Mouse (Mus musculus) embryonic stem cell, embryonic (primary cell): ENCODE data around the gene Grap2.

Source experiments
- CTCF ChIA-PET, 4 experiments: fragments of 300-600 bp in 2 of 4; fragments of 350-600 bp in 2 of 4; sonication (Branson Sonifier 250); formaldehyde crosslinking; loops; one replicate each; lab custom pipeline; 2022; ENCODE audit warnings: inconsistent platforms in 2 of 4; lab: Charles Lee
- POLR2A ChIA-PET, 4 experiments: fragments of 300-600 bp in 2 of 4; fragments of 350-600 bp in 2 of 4; sonication (Branson Sonifier 250); formaldehyde crosslinking; loops; one replicate each; lab custom pipeline; 2022; ENCODE audit warnings: antibody characterized with exemption in 4 of 4, inconsistent platforms in 1 of 4; lab: Charles Lee

The Grap2 gene

DNA sequence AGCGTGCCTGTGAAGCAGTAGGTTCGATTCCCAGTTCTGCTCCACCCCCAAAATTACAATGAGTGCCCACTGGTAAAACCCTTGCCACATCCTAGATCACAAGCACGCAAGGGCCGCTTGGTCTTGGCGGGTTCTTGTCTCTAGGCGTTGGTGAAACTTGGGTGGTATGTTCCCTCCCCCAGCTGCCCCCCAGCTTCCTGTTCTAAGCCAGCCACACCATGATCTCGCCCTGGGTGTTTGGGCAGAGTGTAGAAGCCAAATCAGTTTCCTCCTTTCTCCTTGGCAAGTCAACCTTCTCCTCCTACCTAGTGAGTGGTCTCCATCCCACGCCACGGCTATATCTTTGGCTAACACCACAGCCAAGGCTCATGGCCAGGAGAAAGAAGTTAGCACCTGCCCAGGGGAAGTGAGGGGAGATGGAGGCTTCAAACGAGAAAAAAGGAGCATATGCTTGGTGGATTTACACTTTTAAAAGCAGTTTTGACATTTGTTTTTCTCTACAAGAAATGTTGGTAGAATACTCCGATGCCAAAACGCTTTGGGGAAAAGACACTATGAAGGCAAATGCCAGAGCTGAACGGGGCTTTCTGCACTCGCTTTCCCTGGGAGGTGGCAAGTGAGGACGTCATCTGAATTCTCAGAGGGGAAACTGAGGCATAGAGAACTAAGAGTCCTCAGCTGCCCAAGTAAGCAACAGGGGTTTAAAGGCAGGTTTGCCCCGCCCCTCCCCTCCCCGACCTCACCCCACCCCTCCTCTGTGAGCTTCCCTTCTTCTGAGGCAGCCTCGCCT is 42.3 kb downstream of the Grap2 start:
- ChIA-PET CTCF (interaction anchor here in 2 of 4 experiments (0.6 to 1.3 kb wide), 2 partner anchors 34 to 587 kb away, joined by 3 to 9 read pairs; no protein-coding TSS in a partner anchor), POLR2A (interaction anchor here in 2 of 4 experiments (0.5 to 2.5 kb wide), 6 partner anchors 15 to 531 kb away, joined by 3 to 12 read pairs (median 4); no protein-coding TSS in a partner anchor)

GRCm38 (mm10) chr15:80615290-80615570 is 42.8 kb downstream of the Grap2 start:
- CTCF ChIA-PET: interaction anchor here in 2 of 4 experiments (0.6 to 1.3 kb wide), 2 partner anchors 34 to 587 kb away, joined by 3 to 9 read pairs; no protein-coding TSS in a partner anchor

GRCm38 (mm10) chr15:80615636-80616383 is 43.4 kb downstream of the Grap2 start:
- ChIA-PET POLR2A (interaction anchor here in 3 of 4 experiments (0.7 to 2.5 kb wide), 6 partner anchors 17 to 1250 kb away, joined by 3 to 7 read pairs (median 3); no protein-coding TSS in a partner anchor), CTCF (interaction anchor here in 1 of 4 experiments (0.6 kb wide), 1 partner anchor 340 kb away, joined by 4 read pairs; no protein-coding TSS in a partner anchor)

More at GRCm38 (mm10) chr15:80615290-80615570, 42.8 kb downstream of the Grap2 start:
- POLR2A ChIA-PET: interaction anchor here in 2 of 4 experiments (0.6 to 2.5 kb wide), 5 partner anchors 16 to 532 kb away, joined by 3 to 12 read pairs (median 3); no protein-coding TSS in a partner anchor

GRCm38 (mm10) chr15:80617839-80618238 is 45.4 kb downstream of the Grap2 start:
- CTCF ChIA-PET: interaction anchor here in 2 of 4 experiments (0.6 to 1.3 kb wide), 3 partner anchors 12 to 164 kb away, joined by 3 to 9 read pairs (median 6); no protein-coding TSS in a partner anchor

GRCm38 (mm10) chr15:80619166-80619565 is 46.8 kb downstream of the Grap2 start:
- POLR2A ChIA-PET: interaction anchor here in 3 of 4 experiments (0.5 to 1.8 kb wide), 25 partner anchors 10 to 364 kb away, joined by 3 to 8 read pairs (median 3); partner anchors contain the start of genes Tnrc6b (in 3 of the 3), Rps19bp1 (in 2 of the 3), Atf4 (in 1 of the 3) and Grap2 (in 1 of the 3)
- CTCF ChIA-PET: interaction anchor here in 3 of 4 experiments (0.6 to 1.3 kb wide), 9 partner anchors 10 to 451 kb away, joined by 3 to 8 read pairs (median 4); no protein-coding TSS in a partner anchor

More at GRCm38 (mm10) chr15:80617839-80618238, 45.4 kb downstream of the Grap2 start:
- POLR2A ChIA-PET: interaction anchor here in 2 of 4 experiments (0.6 to 1.7 kb wide), 3 partner anchors 14 to 19 kb away, joined by 3 to 8 read pairs (median 4); no protein-coding TSS in a partner anchor

GRCm38 (mm10) chr15:80619786-80620185 is 47.4 kb downstream of the Grap2 start:
- CTCF ChIA-PET: interaction anchor here (0.6 to 1.3 kb wide), 9 partner anchors 9 to 451 kb away, joined by 3 to 8 read pairs (median 4); no protein-coding TSS in a partner anchor
- POLR2A ChIA-PET: interaction anchor here in 3 of 4 experiments (0.6 to 1.8 kb wide), 20 partner anchors 10 to 1661 kb away, joined by 3 to 8 read pairs (median 4); partner anchors contain the start of genes Tnrc6b (in 2 of the 3), Atf4 (in 1 of the 3), Grap2 (in 1 of the 3) and Rps19bp1 (in 1 of the 3)

DNA sequence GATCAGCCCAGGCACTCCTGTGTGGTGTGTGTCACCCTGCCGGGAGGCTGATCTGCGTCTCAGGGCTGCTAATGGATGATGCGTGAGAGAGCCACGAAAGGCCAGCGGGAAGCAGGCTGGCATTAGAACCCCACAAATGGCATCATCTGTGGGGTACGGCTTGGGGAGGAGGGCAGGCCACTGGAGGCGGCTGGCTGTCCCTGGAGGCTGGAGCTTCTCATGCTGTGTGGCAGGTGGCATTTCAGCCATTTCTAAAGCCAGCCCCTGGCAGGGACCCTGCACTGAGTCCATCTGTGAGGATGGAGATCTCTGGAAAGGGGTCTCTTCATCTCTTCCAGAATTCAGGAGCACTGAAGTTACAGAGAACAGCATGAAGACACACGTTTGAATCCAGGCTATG is 48.0 kb downstream of the Grap2 start:
- POLR2A ChIA-PET: interaction anchor here in 3 of 4 experiments (0.6 to 1.8 kb wide), 7 partner anchors 10 to 1661 kb away, joined by 3 to 6 read pairs (median 3); partner anchors contain the start of gene Rps19bp1 (in 1 of the 3)
- CTCF ChIA-PET: interaction anchor here in 3 of 4 experiments (0.9 to 1.2 kb wide), 3 partner anchors 14 to 74 kb away, joined by 3 to 4 read pairs (median 4); no protein-coding TSS in a partner anchor

GRCm38 (mm10) chr15:80623171-80623837 is 50.9 kb downstream of the Grap2 start:
- CTCF ChIA-PET: interaction anchor here in 2 of 4 experiments (1.3 to 2.0 kb wide), 2 partner anchors 11 kb away, joined by 3 to 7 read pairs; no protein-coding TSS in a partner anchor
- POLR2A ChIA-PET: interaction anchor here in 1 of 4 experiments (0.6 to 1.2 kb wide), 2 partner anchors 72 to 175 kb away, joined by 3 read pairs; no protein-coding TSS in a partner anchor

DNA sequence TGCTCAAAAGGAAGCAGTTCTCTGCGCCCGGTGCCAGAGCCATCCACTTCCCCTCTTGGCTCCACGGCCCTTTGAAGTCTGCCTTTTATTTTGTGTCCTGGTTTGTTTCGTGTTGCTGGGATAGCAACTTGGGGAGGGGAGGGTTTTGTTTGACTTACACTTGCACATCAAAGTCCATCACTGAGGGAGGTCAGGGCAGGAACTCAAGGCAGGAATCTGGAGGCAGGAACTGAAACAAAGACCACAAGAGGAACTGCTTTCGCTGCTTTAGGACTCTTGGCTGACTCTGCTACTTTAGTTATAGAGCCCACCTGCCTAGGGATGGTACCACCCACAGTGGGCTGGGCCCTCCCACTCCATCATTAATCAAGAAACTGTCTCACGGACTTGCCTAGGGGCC is 54.1 kb downstream of the Grap2 start:
- POLR2A ChIA-PET: interaction anchor here in 1 of 4 experiments (1.4 to 2.1 kb wide), 3 partner anchors 8 to 84 kb away, joined by 4 to 6 read pairs (median 4); no protein-coding TSS in a partner anchor
- CTCF ChIA-PET: interaction anchor here in 2 of 4 experiments (0.5 to 0.6 kb wide), 2 partner anchors 35 to 401 kb away, joined by 4 read pairs; no protein-coding TSS in a partner anchor

GRCm38 (mm10) chr15:80630147-80630546 is 57.8 kb downstream of the Grap2 start:
- ChIA-PET POLR2A (interaction anchor here in 2 of 4 experiments (1.2 to 1.7 kb wide), 4 partner anchors 10 to 168 kb away, joined by 4 to 5 read pairs (median 5); no protein-coding TSS in a partner anchor), CTCF (interaction anchor here in 3 of 4 experiments (0.9 to 1.2 kb wide), 4 partner anchors 12 to 290 kb away, joined by 3 read pairs; no protein-coding TSS in a partner anchor)

DNA sequence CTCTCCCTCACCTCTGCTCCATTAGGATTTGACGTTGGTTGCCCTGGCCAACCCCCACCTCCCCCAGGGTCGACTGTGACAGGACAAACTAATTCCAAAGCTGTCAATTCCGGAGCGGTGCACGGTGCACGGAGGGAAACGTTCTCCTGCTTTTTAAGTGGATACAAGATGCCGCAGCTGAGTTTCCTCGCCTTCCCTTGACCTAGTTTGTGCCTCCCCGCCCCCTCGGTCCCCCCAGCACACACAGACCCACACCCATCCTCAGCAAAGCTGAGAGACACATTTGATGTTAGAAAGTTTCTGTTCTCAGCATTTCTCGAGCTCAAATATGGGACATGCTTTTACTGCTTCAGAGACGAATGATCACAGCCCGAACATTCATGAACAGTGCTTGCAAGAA is 58.3 kb downstream of the Grap2 start:
- CTCF ChIA-PET: interaction anchor here in 3 of 4 experiments (0.9 to 1.2 kb wide), 3 partner anchors 44 to 291 kb away, joined by 3 read pairs; no protein-coding TSS in a partner anchor

GRCm38 (mm10) chr15:80631311-80631710 is 58.9 kb downstream of the Grap2 start:
- CTCF ChIA-PET: interaction anchor here in 1 of 4 experiments (1.2 kb wide), 1 partner anchor 291 kb away, joined by 3 read pairs; no protein-coding TSS in a partner anchor
- POLR2A ChIA-PET: interaction anchor here in 2 of 4 experiments (1.2 to 1.7 kb wide), 3 partner anchors 12 to 395 kb away, joined by 4 to 5 read pairs (median 5); partner anchors contain the start of gene AC140267.1 (in 1 of the 2)

More for the DNA sequence above, 58.3 kb downstream of the Grap2 start:
- POLR2A ChIA-PET: interaction anchor here in 2 of 4 experiments (1.2 to 1.7 kb wide), 3 partner anchors 11 to 167 kb away, joined by 5 read pairs; no protein-coding TSS in a partner anchor

DNA sequence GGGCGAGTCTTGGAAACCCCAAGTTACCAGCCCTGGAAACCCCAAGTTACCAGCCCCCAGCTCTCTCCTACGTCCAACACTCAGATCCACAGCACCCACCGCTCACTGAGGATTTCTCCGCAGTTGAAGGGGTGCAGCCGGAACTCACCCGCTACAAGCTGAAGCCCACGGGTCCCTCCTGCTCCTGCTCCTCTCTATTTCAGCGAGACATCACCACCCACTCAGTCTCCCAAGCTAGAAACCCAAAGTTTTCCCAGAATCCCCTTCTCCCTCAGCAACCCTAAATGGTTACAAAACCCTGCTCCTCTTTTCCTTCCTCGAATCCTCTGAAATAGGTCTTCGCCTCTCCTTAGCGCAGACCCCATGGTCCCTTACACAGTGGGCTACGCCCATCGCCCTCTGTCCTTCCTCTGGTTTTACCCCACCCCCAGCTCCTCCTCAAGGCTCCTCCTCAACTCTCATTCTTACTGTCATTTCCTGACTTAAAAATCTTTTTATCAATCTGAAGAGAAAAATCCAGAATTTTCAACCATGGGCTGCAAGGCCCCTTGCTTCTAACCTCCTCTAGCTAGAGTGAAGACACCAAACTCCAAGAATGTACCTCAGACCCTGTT is 60.0 kb downstream of the Grap2 start:
- POLR2A ChIA-PET: interaction anchor here in 2 of 4 experiments (0.6 to 1.7 kb wide), 3 partner anchors 13 to 396 kb away, joined by 3 to 6 read pairs (median 4); partner anchors contain the start of gene AC140267.1 (in 1 of the 2)
- CTCF ChIA-PET: interaction anchor here in 2 of 4 experiments (0.6 to 1.2 kb wide), 3 partner anchors 42 to 250 kb away, joined by 3 to 16 read pairs (median 3); no protein-coding TSS in a partner anchor

- POLR2A ChIA-PET: interaction anchor here in 3 of 4 experiments (0.6 to 1.5 kb wide), 9 partner anchors 9 to 563 kb away, joined by 3 to 7 read pairs (median 3); partner anchors contain the start of gene Fam83f (in 1 of the 3)
- CTCF ChIA-PET: interaction anchor here (0.5 to 2.1 kb wide), 80 partner anchors 9 to 767 kb away, joined by 3 to 34 read pairs (median 4); partner anchors contain the start of genes Rps19bp1 (in 2 of the 4), Grap2 (in 1 of the 4), Mief1 (in 1 of the 4) and Tnrc6b (in 1 of the 4)
These were observed 62.2 kb downstream of the Grap2 start for GRCm38 (mm10) chr15:80634391-80635193.
